Mouse (Mus musculus) forebrain, postnatal 0 days (tissue): ENCODE results near the gene Kdm2b. TPM values are rescaled to one million over a fixed set of nuclear protein-coding genes. Genes with fewer than 3 reads are reported as not detected.
A peak's percentile ranks its signal among the peaks of the same experiment; 100 is the strongest.

Experiments used
- ATAC-seq: fragments of 200-750 bp; cut with Nextera tagmentation; 2 replicates; pipeline ENCODE4 v1.8.0; 2017; ENCODE audit warnings: mild to moderate bottlenecking, moderate library complexity
- DNase-seq: peaks from one replicate; pipeline ENCODE4 v3.0.0-alpha.2; 2015
- H3K27ac ChIP-seq: fragments of 300-500 bp; sonication (generic); 2 replicates; pipeline ENCODE4 v1.5.1; 2014; ENCODE audit warnings: low read depth, mild to moderate bottlenecking, antibody characterized with exemption, low read length, moderate library complexity, mixed read lengths
- H3K27me3 ChIP-seq: fragments of 300-500 bp; sonication (generic); 2 replicates; pipeline ENCODE4 v1.6.1; 2014; ENCODE audit warnings: mild to moderate bottlenecking, low read length, mixed read lengths; ENCODE audit not compliant: insufficient read depth
- H3K36me3 ChIP-seq: fragments of 300-500 bp; sonication (generic); 2 replicates; pipeline ENCODE4 v1.6.1; 2014; ENCODE audit warnings: mild to moderate bottlenecking, moderate library complexity; ENCODE audit not compliant: insufficient read depth
- H3K4me1 ChIP-seq: fragments of 300-500 bp; sonication (generic); 2 replicates; pipeline ENCODE4 v1.6.1; 2014; ENCODE audit warnings: antibody characterized with exemption; ENCODE audit not compliant: insufficient read depth
- H3K4me2 ChIP-seq: fragments of 300-500 bp; sonication (generic); 2 replicates; pipeline ENCODE4 v1.6.1; 2014; ENCODE audit warnings: low read depth, mild to moderate bottlenecking, moderate library complexity
- H3K4me3 ChIP-seq: fragments of 300-500 bp; sonication (generic); 2 replicates; pipeline ENCODE4 v1.5.1; 2014; ENCODE audit warnings: low read depth, low read length, mixed read lengths
- H3K9ac ChIP-seq: fragments of 300-500 bp; sonication (generic); 2 replicates; pipeline ENCODE4 v1.6.1; 2014; ENCODE audit warnings: mild to moderate bottlenecking
- H3K9me3 ChIP-seq: fragments of 300-500 bp; sonication (generic); 2 replicates; pipeline ENCODE4 v1.6.1; 2016; ENCODE audit warnings: low read length
- CTCF ChIP-seq: sonication (generic); IDR thresholded peaks from 2 replicates; pipeline ENCODE4 v1.5.1; 2016; ENCODE audit warnings: antibody characterized with exemption, control low read depth, low read depth
- WGBS: fragments of 180-500 bp; shearing (Covaris S2); extraction: QIAGEN DNeasy Blood & Tissue Kit; methylation state at CpG from one replicate; pipeline ENCODE4 v1.1.7; 2014; 5-methylcytosine and 5-hydroxymethylcytosine counted together
- polyA plus RNA-seq: library from polyadenylated mRNA; unstranded; fragments of >200 nt; fragmentation: Nextera tagmentation; extraction: Ambion mirVana; gene quantifications from 2 replicates; pipeline ENCODE4 v1.2.1, GENCODE M21; 2015
- total RNA-seq: library from RNA; depleted of rRNA; stranded (reverse); fragments of >200 nt; gene quantifications from 2 replicates; pipeline ENCODE4 v1.2.3, GENCODE M21; 2014

Gene Kdm2b
- total and polyA plus RNA-seq, 2 experiments from 2014 or later = 91.7 to 127 TPM

- peak overlapping the region; percentile 68 for H3K9ac ChIP-seq
- no peaks in the 10 kb centered on the region for H3K27me3 ChIP-seq
- peaks cover 19% of the 10 kb centered on the region for H3K4me1 ChIP-seq
- WGBS = under 1% methylated on average over 39 of the region's 45 CpGs
- H3K36me3 ChIP-seq = no peaks in the 10 kb centered on the region
- no peak for TF ChIP-seq CTCF
- no peak for ATAC-seq
- no peaks in the 10 kb centered on the region for H3K9me3 ChIP-seq
- peak; percentile 48 for DNase-seq
- H3K4me2 ChIP-seq = peak overlapping the region; percentile 71
- peak overlapping the region; percentile 87 for H3K27ac ChIP-seq
- H3K4me3 ChIP-seq = peak overlapping the region; percentile 93
These were observed 90.5 kb downstream of the Kdm2b start for GRCm38 (mm10) chr5:122898963-122899776.

GRCm38 (mm10) chr5:122898153-122898552, 91.5 kb downstream of the Kdm2b start:
- H3K36me3 ChIP-seq = no peaks in the 10 kb centered on the region
- 80% methylated on average over 6 of the region's 6 CpGs for whole genome bisulfite sequencing
- H3K9me3 ChIP-seq = no peaks in the 10 kb centered on the region
- TF ChIP-seq CTCF = no peak
- no peak overlapping the region; the same call in 1 of the 2 replicates for H3K4me3 ChIP-seq
- H3K27ac ChIP-seq = no peak overlapping the region
- no peaks in the 10 kb centered on the region for H3K27me3 ChIP-seq
- peaks cover 19% of the 10 kb centered on the region for H3K4me1 ChIP-seq
- peak overlapping the region; percentile 71 for H3K4me2 ChIP-seq
- no peak overlapping the region for H3K9ac ChIP-seq
- ATAC-seq (no peak), DNase-seq (no peak)

- no peak for TF ChIP-seq CTCF
- DNase-seq = no peak
- Histone ChIP-seq H3K36me3 (no peaks in the 10 kb centered on the region), H3K4me1 (peaks cover 12% of the 10 kb centered on the region; the same call in 1 of the 2 replicates), H3K9me3 (no peaks in the 10 kb centered on the region), H3K9ac (no peak overlapping the region), H3K4me2 (no peak overlapping the region), H3K27me3 (no peaks in the 10 kb centered on the region), H3K27ac (no peak overlapping the region), H3K4me3 (no peak overlapping the region)
- ATAC-seq = no peak
- whole genome bisulfite sequencing = 72% methylated on average over 4 of the region's 4 CpGs
These were observed 94.8 kb downstream of the Kdm2b start for GRCm38 (mm10) chr5:122894821-122895220.

GRCm38 (mm10) chr5:122894007-122894637, 95.5 kb downstream of the Kdm2b start:
- Histone ChIP-seq H3K4me3 (no peak overlapping the region), H3K27ac (no peak overlapping the region), H3K4me2 (no peak overlapping the region), H3K4me1 (peaks cover 12% of the 10 kb centered on the region; the same call in 1 of the 2 replicates), H3K9me3 (no peaks in the 10 kb centered on the region), H3K27me3 (no peaks in the 10 kb centered on the region), H3K36me3 (no peaks in the 10 kb centered on the region), H3K9ac (no peak overlapping the region)
- ATAC-seq (no peak), DNase-seq (peak; percentile 65)
- peak; percentile 74 for TF ChIP-seq CTCF
- 93% methylated on average over 5 of the region's 5 CpGs for WGBS

- DNase-seq (no peak), ATAC-seq (no peak)
- Histone ChIP-seq H3K36me3 (no peaks in the 10 kb centered on the region), H3K27ac (no peak overlapping the region), H3K27me3 (no peaks in the 10 kb centered on the region), H3K9ac (no peak overlapping the region), H3K9me3 (no peaks in the 10 kb centered on the region), H3K4me2 (no peak overlapping the region), H3K4me1 (peaks cover 7% of the 10 kb centered on the region; the same call in 1 of the 2 replicates), H3K4me3 (no peak overlapping the region)
- WGBS = 94% methylated on average over 6 of the region's 6 CpGs
- no peak for TF ChIP-seq CTCF
These were observed 96.4 kb downstream of the Kdm2b start for GRCm38 (mm10) chr5:122893270-122893669.

- H3K27ac ChIP-seq = no peak overlapping the region
- WGBS = 86% methylated on average over 2 of the region's 2 CpGs
- H3K4me3 ChIP-seq = no peak overlapping the region
- no peaks in the 10 kb centered on the region for H3K27me3 ChIP-seq
- H3K9ac ChIP-seq = no peak overlapping the region
- H3K9me3 ChIP-seq = no peaks in the 10 kb centered on the region
- H3K36me3 ChIP-seq = no peaks in the 10 kb centered on the region
- TF ChIP-seq CTCF = no peak
- H3K4me2 ChIP-seq = no peak overlapping the region
- ATAC-seq (no peak), DNase-seq (no peak)
- H3K4me1 ChIP-seq = peaks cover 5% of the 10 kb centered on the region; the same call in 1 of the 2 replicates
These were observed 99.2 kb downstream of the Kdm2b start for GRCm38 (mm10) chr5:122890396-122890795.

GRCm38 (mm10) chr5:122888612-122889214, 100.9 kb downstream of the Kdm2b start:
- no peak overlapping the region for H3K27ac ChIP-seq
- H3K27me3 ChIP-seq = no peaks in the 10 kb centered on the region
- H3K4me2 ChIP-seq = no peak overlapping the region
- TF ChIP-seq CTCF = no peak
- H3K9me3 ChIP-seq = no peaks in the 10 kb centered on the region
- ATAC-seq = no peak
- H3K36me3 ChIP-seq = no peaks in the 10 kb centered on the region
- H3K9ac ChIP-seq = no peak overlapping the region
- no peak overlapping the region for H3K4me3 ChIP-seq
- peaks cover 5% of the 10 kb centered on the region; the same call in 1 of the 2 replicates for H3K4me1 ChIP-seq
- WGBS = 92% methylated on average over 16 of the region's 16 CpGs
- no peak for DNase-seq
